Comparison of ENCODE assay signal across 8 mouse cellular contexts in genomic region chr5:134311894-134312411, GRCm38 (mm10). TPM values are rescaled to one million over a fixed set of nuclear protein-coding genes. Genes with fewer than 3 reads are reported as not detected.
A peak's percentile ranks its signal among the peaks of the same experiment; 100 is the strongest.
DNase-seq lines count a peak whose midpoint lies in the region; ATAC-seq lines count a peak whose summit lies in the region.
"Had no signal": no experiment of that assay in that cellular context is flagged by ENCODE, and none has a peak within 500 bp of the region (broad histone marks: within the 10 kb centered on the region; RNA-seq: fewer than 3 reads in every experiment).

No protein-coding gene starts in this region.

- H3K4me2 ChIP-seq in lung, embryonic 15.5 days: peak overlapping the region; percentile 61
- H3K4me2 ChIP-seq in forebrain, embryonic 13.5 days: peak overlapping the region; percentile 79
- peak overlapping the region; percentile 75 for H3K4me2 ChIP-seq in limb, embryonic 11.5 days (ENCODE audit: low read depth, severe bottlenecking)
- peak overlapping the region; percentile 69 for H3K4me2 ChIP-seq in stomach, embryonic 16.5 days (ENCODE audit: low read depth, low read length)

- peaks cover 43% of the 10 kb centered on the region for H3K4me1 ChIP-seq in lung, embryonic 15.5 days
- peaks cover 46% of the 10 kb centered on the region for H3K4me1 ChIP-seq in forebrain, embryonic 13.5 days
- peaks cover 5% of the 10 kb centered on the region for H3K4me1 ChIP-seq in limb, embryonic 11.5 days (ENCODE audit: control insufficient read depth, insufficient read depth, low read length)
- peaks cover 25% of the 10 kb centered on the region for H3K4me1 ChIP-seq in stomach, embryonic 16.5 days (ENCODE audit: control insufficient read depth, insufficient read depth, low read length)

- H3K36me3 ChIP-seq in lung, embryonic 15.5 days: peaks cover 33% of the 10 kb centered on the region
- H3K36me3 ChIP-seq in forebrain, embryonic 13.5 days (ENCODE audit: poor library complexity, severe bottlenecking): peaks cover 42% of the 10 kb centered on the region
- peaks cover 12% of the 10 kb centered on the region for H3K36me3 ChIP-seq in limb, embryonic 11.5 days (ENCODE audit: control insufficient read depth, insufficient read depth, low read length)
- H3K36me3 ChIP-seq in stomach, embryonic 16.5 days (ENCODE audit: control insufficient read depth, insufficient read depth, low read length): peaks cover 10% of the 10 kb centered on the region; the same call in 1 of the 2 replicates

- H3K9me3 ChIP-seq in lung, embryonic 15.5 days: no peaks in the 10 kb centered on the region
- no peaks in the 10 kb centered on the region for H3K9me3 ChIP-seq in forebrain, embryonic 13.5 days (replicated peaks)
- no peaks in the 10 kb centered on the region for H3K9me3 ChIP-seq in limb, embryonic 11.5 days (ENCODE audit: control insufficient read depth, low read length)
- H3K9me3 ChIP-seq in stomach, embryonic 16.5 days (replicated peaks; ENCODE audit: control insufficient read depth, low read length): no peaks in the 10 kb centered on the region

- no peaks in the 10 kb centered on the region for H3K27me3 ChIP-seq in lung, embryonic 15.5 days
- H3K27me3 ChIP-seq in forebrain, embryonic 13.5 days: no peaks in the 10 kb centered on the region
- no peaks in the 10 kb centered on the region for H3K27me3 ChIP-seq in limb, embryonic 11.5 days (ENCODE audit: control insufficient read depth, insufficient read depth, low read length)
- H3K27me3 ChIP-seq in stomach, embryonic 16.5 days (ENCODE audit: control insufficient read depth, insufficient read depth, low read length): no peaks in the 10 kb centered on the region

- no peak for ATAC-seq in lung, embryonic 15.5 days (ENCODE audit: borderline replicate concordance, extremely low read depth, low FRiP score, low TSS enrichment)
- no peak for ATAC-seq in forebrain, embryonic 13.5 days
- no peak for ATAC-seq in limb, embryonic 11.5 days (ENCODE audit: insufficient number of reproducible peaks, low FRiP score, low TSS enrichment, low read depth)
- no peak for ATAC-seq in stomach, embryonic 16.5 days (ENCODE audit: insufficient read depth, low FRiP score)
- ATAC-seq: inflammation-experienced regulatory T-cells, adult 6 months had no signal

- no peak for DNase-seq in lung, postnatal 25 days (ENCODE audit: low spot score)
- no peak for DNase-seq in limb, embryonic 11.5 days (ENCODE audit: low spot score)
- no peak for DNase-seq in gastrocnemius, postnatal 25 days
- no peak for DNase-seq in layer of hippocampus, adult 18-20 months (ENCODE audit: low spot score in 2 of 2)

- H3K4me3 ChIP-seq in lung, embryonic 15.5 days: peak overlapping the region; percentile 77
- H3K4me3 ChIP-seq in forebrain, embryonic 13.5 days: peak overlapping the region; percentile 69
- peak overlapping the region; percentile 76 for H3K4me3 ChIP-seq in limb, embryonic 11.5 days (ENCODE audit: low read depth, low read length)
- peak overlapping the region; percentile 81 for H3K4me3 ChIP-seq in stomach, embryonic 16.5 days (replicated peaks; ENCODE audit: low read length)

- 0 out of 2 replicates have a peak overlapping the region, but pooled peaks have one; percentile 9 for H3K9ac ChIP-seq in lung, embryonic 15.5 days
- peak overlapping the region; percentile 95 for H3K9ac ChIP-seq in forebrain, embryonic 13.5 days
- peak overlapping the region; percentile 99 for H3K9ac ChIP-seq in limb, embryonic 11.5 days (ENCODE audit: low read length)
- H3K9ac ChIP-seq in stomach, embryonic 16.5 days (ENCODE audit: low read length): peak overlapping the region; percentile 87

- WGBS in lung, embryonic 15.5 days: 61% methylated on average over 6 of the region's 6 CpGs
- WGBS in forebrain, embryonic 13.5 days: 62% methylated on average over 6 of the region's 6 CpGs
- 80% methylated on average over 6 of the region's 6 CpGs for WGBS in limb, embryonic 11.5 days
- 61% methylated on average over 6 of the region's 6 CpGs for WGBS in stomach, embryonic 16.5 days

- H3K27ac ChIP-seq in lung, embryonic 15.5 days: peak overlapping the region; percentile 100
- peak overlapping the region; percentile 98 for H3K27ac ChIP-seq in forebrain, embryonic 13.5 days
- H3K27ac ChIP-seq in limb, embryonic 11.5 days (replicated peaks; ENCODE audit: low read depth, low read length): no peak overlapping the region
- peak overlapping the region; percentile 31; the same call in 1 of the 2 replicates for H3K27ac ChIP-seq in stomach, embryonic 16.5 days (ENCODE audit: low read length)

RNA-seq across cellular contexts. Expression of gene Gtf2i, which starts 2.6 kb away (rescaled TPM):
- polyA plus RNA-seq in lung, embryonic 15.5 days (2015; fragmentation: Nextera tagmentation; extraction: Ambion mirVana): 160 and 168 TPM in 2 replicates
- 181 and 195 TPM in 2 replicates for polyA plus RNA-seq in forebrain, embryonic 13.5 days (2015; fragmentation: Nextera tagmentation; extraction: Ambion mirVana)
- polyA plus RNA-seq in limb, embryonic 11.5 days (2014; fragmentation: Nextera tagmentation; extraction: Ambion mirVana): 211 and 222 TPM in 2 replicates
- polyA plus RNA-seq in stomach, embryonic 16.5 days (2015; fragmentation: Nextera tagmentation; extraction: Ambion mirVana): 138 and 141 TPM in 2 replicates
- total RNA-seq in gastrocnemius, postnatal 25 days (2021): 100 to 1,000 TPM; 102 to 106 TPM
- 100 to 1,000 TPM; 220 to 231 TPM for total RNA-seq in layer of hippocampus, adult 18-20 months (2021)

Comparison
In these comparisons a context has a peak if more than half of its experiments do, and no peak if none do; other contexts are left out.
1. H3K9ac ChIP-seq: peak in every context shown above with its lines; median percentile 99 in limb, embryonic 11.5 days; 95 in forebrain, embryonic 13.5 days; 87 in stomach, embryonic 16.5 days; 9 in lung, embryonic 15.5 days.